Mouse (Mus musculus): Measurements from ENCODE around the gene Mageb4. TPM values are rescaled to one million over a fixed set of nuclear protein-coding genes. Genes with fewer than 3 reads are reported as not detected.
"Not testable (repeated sequence)": the region's sequence is repeated elsewhere in the genome, so short reads cannot be mapped to it uniquely, and the experiment has no call there.

The Mageb4 gene
- not detected in 2 replicates for polyA plus RNA-seq (2011; ENCODE audit: insufficient read length, low read depth, missing spikeins)

GRCm38 (mm10) chrX:86304993-86305392 is at the start of gene Mageb4:
Mageb4 (minus strand) TSS chrX:86305093.
- not testable (repeated sequence) for H3K4me1 ChIP-seq (ENCODE audit: control insufficient read depth, insufficient read depth, low read length); H3K27ac ChIP-seq (ENCODE audit: insufficient read depth, low read length); H3K4me3 ChIP-seq (ENCODE audit: insufficient read depth, low read length)

- H3K27ac ChIP-seq (ENCODE audit: insufficient read depth, low read length); H3K4me1 ChIP-seq (ENCODE audit: control insufficient read depth, insufficient read depth, low read length); H3K4me3 ChIP-seq (ENCODE audit: insufficient read depth, low read length): not testable (repeated sequence)
These were observed 20.3 kb downstream of the Mageb4 start for GRCm38 (mm10) chrX:86284597-86284996.

- H3K4me3 ChIP-seq (ENCODE audit: insufficient read depth, low read length); H3K4me1 ChIP-seq (ENCODE audit: control insufficient read depth, insufficient read depth, low read length); H3K27ac ChIP-seq (ENCODE audit: insufficient read depth, low read length): not testable (repeated sequence)
These were observed 58.9 kb downstream of the Mageb4 start for GRCm38 (mm10) chrX:86245950-86246349.

GRCm38 (mm10) chrX:86237246-86237645 is 67.6 kb downstream of the Mageb4 start:
- Histone ChIP-seq H3K27ac (ENCODE audit: insufficient read depth, low read length) (no peak overlapping the region), H3K4me3 (ENCODE audit: insufficient read depth, low read length) (no peak overlapping the region)
- TF ChIP-seq POLR2A (IDR thresholded peaks at IDR 0.05; ENCODE audit: low read depth, low read length) (no peak), CTCF (IDR thresholded peaks at IDR 0.05; ENCODE audit: borderline replicate concordance, insufficient read depth, low read length) (no peak)

More at GRCm38 (mm10) chrX:86237246-86237645, 67.6 kb downstream of the Mageb4 start:
- H3K4me1 ChIP-seq (ENCODE audit: control insufficient read depth, insufficient read depth, low read length) = no peaks in the 10 kb centered on the region

Other genes starting within 250 kb of the Mageb4 start
- not detected in 2 replicates for gene Nr0b1, start 113.3 kb downstream of the Mageb4 start, polyA plus RNA-seq (2011; ENCODE audit: insufficient read length, low read depth, missing spikeins)

All from embryonic fibroblast, embryonic 13.5 days (primary cell).